8 mouse cellular contexts compared by ENCODE assay signal in genomic region chr1:105660015-105660414, GRCm38 (mm10). TPM values are rescaled to one million over a fixed set of nuclear protein-coding genes. Genes with fewer than 3 reads are reported as not detected.
DNase-seq lines count a peak whose midpoint lies in the region; ATAC-seq lines count a peak whose summit lies in the region.

No protein-coding gene starts in this region.

- peak; percentile 17 for ATAC-seq in activated CD4-positive, CD25-positive, alpha-beta regulatory T cell, adult 4 months

- DNase-seq in heart, adult 8-10 months (ENCODE audit: low spot score) = peak; percentile 74
- no peak for DNase-seq in heart, embryonic 10.5 days (ENCODE audit: low spot score)
- peak; percentile 34 for DNase-seq in ovary, postnatal 14 days (ENCODE audit: low spot score)
- no peak for DNase-seq in ovary, postnatal 36 days (ENCODE audit: low spot score)
- peak; percentile 25 to 55 for DNase-seq in kidney, postnatal 36 days
- peak; percentile 28 for DNase-seq in telencephalon, adult 2 months (ENCODE audit: low read depth, low spot score)
- DNase-seq in gastrocnemius, postnatal 25 days = no peak

- no peak overlapping the region for H3K27ac ChIP-seq in heart, embryonic 10.5 days

- no peak overlapping the region for H3K4me3 ChIP-seq in heart, embryonic 10.5 days

- 22% methylated on average over 3 of the region's 3 CpGs for WGBS in heart, embryonic 10.5 days

- H3K9me3 ChIP-seq in heart, embryonic 10.5 days = no peaks in the 10 kb centered on the region

- H3K4me1 ChIP-seq in heart, embryonic 10.5 days = peaks cover 5% of the 10 kb centered on the region; the same call in 1 of the 2 replicates

- peaks cover 20% of the 10 kb centered on the region for H3K36me3 ChIP-seq in heart, embryonic 10.5 days

- H3K27me3 ChIP-seq in heart, embryonic 10.5 days (ENCODE audit: insufficient read depth, poor library complexity, severe bottlenecking) = no peaks in the 10 kb centered on the region

RNA-seq across cellular contexts. Expression of gene Pign, which starts 3.5 kb away (rescaled TPM):
- 10 to 100 TPM; 12.4 to 18.4 (median 13.8) TPM for total RNA-seq in heart, adult 8-10 months (2022)
- 12.8 and 14.9 TPM in 2 replicates for polyA plus RNA-seq in heart, embryonic 10.5 days (2016; fragmentation: Nextera tagmentation; extraction: Ambion mirVana)
- 10 to 100 TPM; 13.6 to 15.8 TPM for polyA plus RNA-seq in activated CD4-positive, CD25-positive, alpha-beta regulatory T cell, adult 4 months (2017; shearing (Covaris generic))
- 1 to 10 TPM; 6.3 to 6.4 TPM for total RNA-seq in gastrocnemius, postnatal 25 days (2021)

RNA-seq across cellular contexts. Expression of gene Relch, which starts 3.6 kb away (rescaled TPM):
- 10 to 100 TPM; 17.6 to 21.4 (median 19.2) TPM for total RNA-seq in heart, adult 8-10 months (2022)
- 21.4 and 21.8 TPM in 2 replicates for polyA plus RNA-seq in heart, embryonic 10.5 days (2016; fragmentation: Nextera tagmentation; extraction: Ambion mirVana)
- polyA plus RNA-seq in activated CD4-positive, CD25-positive, alpha-beta regulatory T cell, adult 4 months (2017; shearing (Covaris generic)) = 10 to 100 TPM; 34.6 to 49.6 TPM
- 10 to 100 TPM in 1 of 2 experiments, 1 to 10 TPM in 1; 8.0 to 11.0 TPM for total RNA-seq in gastrocnemius, postnatal 25 days (2021)

Comparison
In these comparisons a context has a peak if more than half of its experiments do, and no peak if none do; other contexts are left out.
1. DNase-seq: peak in heart, adult 8-10 months (single experiment), ovary, postnatal 14 days (single experiment), kidney, postnatal 36 days (2 of 2) and telencephalon, adult 2 months (single experiment); none in heart, embryonic 10.5 days (single experiment), ovary, postnatal 36 days (single experiment) and gastrocnemius, postnatal 25 days (single experiment).